19 mouse cellular contexts compared by ENCODE assay signal in genomic region chr8:110740629-110741175, GRCm38 (mm10).
"Had no signal": no experiment of that assay in that cellular context is flagged by ENCODE, and none has a peak within 500 bp of the region (broad histone marks: within the 10 kb centered on the region; RNA-seq: fewer than 3 reads in every experiment).

No protein-coding gene starts in this region.

- H3K4me3 ChIP-seq: left cerebral cortex, adult 2 months; limb, embryonic 12.5 days; liver, embryonic 13.5 days; neural tube, embryonic 13.5 days; stomach, embryonic 15.5 days had no signal

- H3K9ac ChIP-seq: limb, embryonic 12.5 days; liver, embryonic 13.5 days; neural tube, embryonic 13.5 days; stomach, embryonic 15.5 days had no signal

- DNase-seq: kidney, adult 18-20 months; kidney, adult 9 months; kidney, postnatal 36 days; layer of hippocampus, postnatal 36 days; liver, embryonic 13.5 days; lung, adult 2 months; lung, postnatal 14 days; midbrain, embryonic 14.5 days; retina, postnatal 1 day; right cerebral cortex, postnatal 25 days; spleen, adult 18-20 months; thymus, adult 18-20 months; thymus, postnatal 36 days had no signal

- H3K27me3 ChIP-seq: limb, embryonic 12.5 days; liver, embryonic 13.5 days; neural tube, embryonic 13.5 days; stomach, embryonic 15.5 days had no signal

- H3K4me1 ChIP-seq: limb, embryonic 12.5 days; liver, embryonic 13.5 days; neural tube, embryonic 13.5 days; stomach, embryonic 15.5 days had no signal

- H3K4me2 ChIP-seq: limb, embryonic 12.5 days; liver, embryonic 13.5 days; midbrain, embryonic 11.5 days; neural tube, embryonic 13.5 days; stomach, embryonic 15.5 days had no signal

- H3K9me3 ChIP-seq: limb, embryonic 12.5 days; liver, embryonic 13.5 days; neural tube, embryonic 13.5 days; stomach, embryonic 15.5 days had no signal

- H3K27ac ChIP-seq: kidney, postnatal 0 days; left cerebral cortex, adult 2 months; limb, embryonic 12.5 days; liver, embryonic 13.5 days; neural tube, embryonic 13.5 days; stomach, embryonic 15.5 days had no signal
